Mouse (Mus musculus): ENCODE results near the gene Tigd2. TPM values are rescaled to one million over a fixed set of nuclear protein-coding genes. Genes with fewer than 3 reads are reported as not detected.

Tigd2 gene
- total RNA-seq (2023; ENCODE audit: inconsistent age), result 42.6 to 45.6 TPM (median 42.7 TPM) in 4 replicates

DNA sequence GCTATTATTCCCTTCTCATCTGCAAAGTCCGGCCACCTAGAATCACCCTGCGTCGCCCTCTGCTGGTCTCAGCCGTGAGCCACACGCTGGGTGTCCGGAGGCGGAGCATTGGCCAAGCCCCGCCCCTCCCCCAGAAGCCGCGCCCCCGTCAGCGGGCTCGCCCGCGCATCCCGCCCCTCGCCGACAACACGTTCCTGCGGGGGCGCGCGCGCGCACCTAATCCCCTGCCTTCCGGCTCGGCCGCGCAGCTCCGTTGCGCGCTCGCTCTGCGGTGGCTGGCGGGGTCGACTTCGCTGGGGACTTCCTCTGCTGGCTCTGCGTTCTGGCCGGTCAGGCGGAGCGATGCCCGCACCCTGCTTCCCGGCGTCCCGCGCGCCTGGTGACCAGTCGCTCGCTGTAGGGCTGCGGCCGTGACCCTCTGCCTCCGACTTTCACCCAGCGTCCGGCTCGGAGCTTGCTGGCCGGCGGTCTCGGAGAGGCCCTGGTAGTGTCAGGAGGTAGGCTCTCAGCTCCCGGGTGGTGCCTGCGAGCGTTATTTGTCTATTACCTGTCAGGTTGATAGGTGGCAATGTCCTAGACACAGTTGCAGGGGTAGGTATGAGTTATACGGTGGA lies at the start of gene Tigd2:
Gene Tigd2, plus strand, starts transcription at position 186 of the 614 bp plus-strand sequence.

Other genes with a start within 250 kb of the Tigd2 start
- 0.21 to 0.45 TPM (median 0.26 TPM) in 3 of 4 replicates, not detected in the other for gene Fam13a, start 184.3 kb upstream of the Tigd2 start, total RNA-seq (2023; ENCODE audit: inconsistent age)
- gene Gprin3, start 217.4 kb downstream of the Tigd2 start, total RNA-seq (2023; ENCODE audit: inconsistent age), result 0.13 to 0.19 TPM (median 0.18 TPM) in 4 replicates

Measured in B cell, adult (primary cell).